Mouse (Mus musculus): ENCODE data around the gene Rad9a. TPM values are rescaled to one million over a fixed set of nuclear protein-coding genes. Genes with fewer than 3 reads are reported as not detected.

The Rad9a gene
- polyA plus RNA-seq, 1 experiment from 2014 or later: 60.3 TPM

DNA sequence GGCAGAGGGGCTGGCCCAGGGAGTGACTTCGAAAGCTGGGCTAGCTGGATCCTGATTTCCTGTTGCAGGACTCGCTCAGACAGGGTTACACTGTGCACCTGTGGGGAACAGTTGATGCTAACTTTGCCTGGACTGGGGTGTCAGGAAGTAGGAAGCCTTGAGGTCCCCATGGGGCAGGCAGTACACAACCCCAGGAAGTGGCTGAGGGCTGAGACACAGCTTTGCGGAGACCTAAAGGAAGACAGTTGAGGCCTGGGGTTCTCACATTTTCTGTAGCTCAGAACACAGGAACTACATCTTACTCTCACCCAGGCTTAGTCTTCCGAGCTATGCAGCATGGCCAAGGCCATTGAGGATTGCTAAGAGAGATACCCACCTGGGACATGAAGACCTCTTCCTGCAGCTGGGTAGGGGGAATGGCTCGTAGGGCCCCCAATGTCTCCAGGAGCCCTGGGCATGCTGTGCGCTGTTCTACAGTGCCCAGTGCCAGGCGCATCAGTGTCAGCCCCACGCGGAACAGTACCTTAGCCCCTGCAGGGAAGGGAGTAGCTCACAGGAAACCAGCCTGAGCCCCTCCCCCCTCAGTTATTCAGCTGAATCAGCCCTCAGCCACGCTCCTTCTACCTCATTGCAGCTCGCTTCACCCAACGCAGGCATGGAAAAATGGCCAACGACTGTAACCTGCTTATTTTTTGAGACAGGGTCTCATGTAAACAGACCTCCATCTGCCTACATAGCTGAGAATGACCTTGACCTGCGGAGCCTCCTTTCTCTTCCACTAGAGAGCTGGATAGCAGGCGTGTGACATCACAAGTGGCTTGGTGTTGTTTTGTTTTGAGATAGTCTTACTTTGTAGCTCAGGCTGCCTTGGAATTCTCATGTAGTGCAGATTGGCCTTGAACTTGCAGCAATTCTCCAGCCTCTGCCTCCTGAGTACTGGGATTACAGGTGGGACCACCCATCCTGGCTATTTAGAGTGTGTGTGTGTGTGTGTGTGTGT is 16.2 kb downstream of the Rad9a start:
- Histone ChIP-seq H3K9me3 (replicated peaks) (no peaks in the 10 kb centered on the region), H3K27ac (replicated peaks) (no peak overlapping the region)
- 63% methylated on average over 15 of the region's 15 CpGs for WGBS

DNA sequence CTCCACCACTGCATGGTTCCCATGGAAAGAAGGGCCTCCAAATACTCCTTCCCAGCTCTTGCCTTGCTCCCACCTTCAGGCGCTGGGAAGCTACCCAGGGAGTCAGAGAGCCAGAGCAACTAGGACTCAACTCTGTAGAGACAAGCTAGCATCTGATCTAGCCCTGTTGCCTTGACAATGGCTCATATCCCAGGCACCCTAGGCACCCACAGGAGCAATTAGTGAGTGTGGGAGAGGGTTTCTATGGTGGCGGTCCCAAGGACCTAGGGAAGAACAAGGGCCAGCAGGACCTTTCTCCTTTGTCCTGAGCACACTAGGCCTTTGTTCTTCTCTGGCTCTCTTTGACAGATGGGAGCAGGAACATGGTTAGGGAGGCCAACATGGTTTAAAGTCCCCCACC is 17.8 kb downstream of the Rad9a start:
- H3K4me3 ChIP-seq: no peak overlapping the region
- WGBS: 88% methylated on average over 2 of the region's 2 CpGs
- DNase-seq (ENCODE audit: low spot score): no peak
- H3K9me3 ChIP-seq (replicated peaks): no peaks in the 10 kb centered on the region
- H3K36me3 ChIP-seq: no peaks in the 10 kb centered on the region
- no peak overlapping the region; the same call in 1 of the 2 replicates for H3K27ac ChIP-seq (replicated peaks)
- peaks cover 16% of the 10 kb centered on the region for H3K4me1 ChIP-seq
- no peaks in the 10 kb centered on the region for H3K27me3 ChIP-seq (ENCODE audit: low read depth, poor library complexity, severe bottlenecking)

More for the DNA sequence above, 16.2 kb downstream of the Rad9a start:
- H3K4me3 ChIP-seq: no peak overlapping the region
- no peak for DNase-seq (ENCODE audit: low spot score)
- no peaks in the 10 kb centered on the region for H3K36me3 ChIP-seq
- no peaks in the 10 kb centered on the region for H3K27me3 ChIP-seq (ENCODE audit: low read depth, poor library complexity, severe bottlenecking)
- H3K4me1 ChIP-seq: peaks cover 16% of the 10 kb centered on the region

DNA sequence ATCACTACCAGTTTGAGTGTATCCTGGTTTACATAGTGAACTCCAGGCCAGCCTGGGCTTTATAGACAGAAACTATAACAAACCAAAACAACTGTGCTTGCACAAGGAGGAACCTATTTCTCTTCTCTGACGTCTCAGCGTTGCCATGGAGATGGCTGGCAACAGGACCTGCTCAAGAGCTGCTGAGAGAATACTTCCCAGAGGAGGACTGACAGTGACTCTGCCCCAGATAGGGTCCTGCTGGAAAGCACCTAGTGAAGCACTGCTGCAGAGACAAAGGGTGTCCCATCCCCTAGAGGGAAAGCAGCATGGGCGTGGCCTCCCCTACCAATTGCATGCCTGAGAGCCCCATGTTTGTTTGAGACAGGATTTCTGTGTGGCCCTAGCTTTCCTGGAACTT is 19.6 kb downstream of the Rad9a start:
- peaks cover 16% of the 10 kb centered on the region for H3K4me1 ChIP-seq
- H3K27ac ChIP-seq (replicated peaks): no peak overlapping the region
- DNase-seq (ENCODE audit: low spot score): no peak
- H3K27me3 ChIP-seq (ENCODE audit: low read depth, poor library complexity, severe bottlenecking): no peaks in the 10 kb centered on the region
- 37% methylated on average over 3 of the region's 3 CpGs for WGBS
- H3K36me3 ChIP-seq: no peaks in the 10 kb centered on the region
- no peaks in the 10 kb centered on the region for H3K9me3 ChIP-seq (replicated peaks)
- H3K4me3 ChIP-seq: no peak overlapping the region

DNA sequence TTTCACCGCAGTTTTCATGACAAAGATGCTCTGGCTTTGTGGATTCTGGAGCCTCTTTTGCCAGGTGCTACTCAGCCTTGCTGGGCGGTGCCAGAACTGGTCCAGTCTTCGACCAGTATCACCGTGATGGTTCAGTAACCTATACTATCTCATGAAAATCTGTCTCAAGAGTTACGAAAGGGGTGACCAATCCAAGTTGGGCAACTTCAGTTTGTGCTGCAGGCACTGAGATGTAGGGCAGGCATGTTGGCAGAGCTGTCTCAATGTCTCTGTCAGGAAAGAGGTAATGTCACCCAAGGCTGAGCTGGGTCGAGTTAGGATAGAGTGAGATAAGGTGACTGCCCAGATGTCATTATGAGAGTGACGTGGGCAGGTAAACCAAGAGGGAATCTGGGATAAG is 21.1 kb downstream of the Rad9a start:
- no peaks in the 10 kb centered on the region for H3K36me3 ChIP-seq
- no peak for DNase-seq (ENCODE audit: low spot score)
- no peak overlapping the region for H3K4me3 ChIP-seq
- H3K4me1 ChIP-seq: peaks cover 20% of the 10 kb centered on the region
- H3K9me3 ChIP-seq (replicated peaks): no peaks in the 10 kb centered on the region
- H3K27me3 ChIP-seq (ENCODE audit: low read depth, poor library complexity, severe bottlenecking): 0 out of 2 replicates have a peak, but pooled peaks cover 5% of the 10 kb centered on the region
- no peak overlapping the region for H3K27ac ChIP-seq (replicated peaks)
- WGBS: 89% methylated on average over 7 of the region's 7 CpGs

DNA sequence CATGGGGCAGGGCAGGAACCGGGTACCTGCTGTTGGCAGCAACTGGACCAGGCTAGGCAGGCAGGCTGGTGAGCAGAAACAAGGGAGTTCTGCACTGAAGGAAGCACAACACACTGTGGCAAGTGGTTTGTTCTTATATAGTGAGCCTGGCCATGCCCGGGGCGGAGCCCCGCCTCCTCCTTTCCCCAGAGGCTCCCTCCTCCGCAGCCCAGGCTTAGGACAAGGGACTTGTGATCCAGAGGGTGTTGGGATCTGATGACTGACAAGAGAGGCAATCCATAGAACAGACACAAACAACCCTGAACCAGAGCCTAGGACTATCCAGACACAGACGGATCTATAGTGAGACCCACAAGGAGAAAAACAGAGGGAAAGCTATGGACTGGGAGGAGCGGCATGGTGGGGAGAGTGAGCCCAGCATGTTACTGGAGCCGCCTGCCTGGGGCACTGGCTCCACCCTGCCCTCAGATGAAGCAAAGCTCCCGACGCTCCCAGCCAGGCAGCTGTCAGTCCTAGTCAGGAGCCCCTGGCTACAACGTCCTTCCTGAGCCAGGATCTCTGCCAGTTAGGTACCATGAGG is 26.0 kb downstream of the Rad9a start, which contains the start of gene Carns1:
Gene Carns1, minus strand, starts transcription at position 112 of the 580 bp plus-strand sequence.
- peak within 1 kb of the TSS; percentile 36 for H3K4me3 ChIP-seq
- H3K27ac ChIP-seq (replicated peaks): peak within 1 kb of the TSS; percentile 65; the same call in 1 of the 2 replicates
- DNase-seq (ENCODE audit: low spot score): peak; percentile 42
- H3K36me3 ChIP-seq: no peaks in the 10 kb centered on the region
- H3K9me3 ChIP-seq (replicated peaks): no peaks in the 10 kb centered on the region
- peaks cover 21% of the 10 kb centered on the region for H3K27me3 ChIP-seq (ENCODE audit: low read depth, poor library complexity, severe bottlenecking)
- WGBS: 2% methylated on average over 11 of the region's 11 CpGs
- H3K4me1 ChIP-seq: peaks cover 23% of the 10 kb centered on the region

DNA sequence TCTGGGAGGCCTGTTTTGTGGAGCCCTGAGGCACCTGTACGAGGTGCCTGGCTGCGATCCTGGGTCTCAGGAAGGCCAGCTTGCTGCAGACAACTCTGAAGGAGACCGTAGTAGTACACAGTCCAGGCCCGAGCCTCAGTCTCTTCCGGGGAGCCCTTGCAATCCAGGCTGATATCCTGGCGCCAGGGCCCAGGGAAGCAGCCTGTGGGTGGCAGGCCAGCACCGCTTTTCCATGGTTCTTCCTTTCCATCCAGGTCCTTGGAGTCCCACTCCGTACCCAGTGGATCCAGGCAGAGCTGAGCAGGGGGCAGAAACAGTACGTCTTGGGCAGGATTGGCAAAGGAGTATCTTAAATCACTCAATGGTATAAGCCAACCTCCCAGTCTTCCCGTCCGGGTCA is 28.5 kb downstream of the Rad9a start:
- peaks cover 35% of the 10 kb centered on the region for H3K4me1 ChIP-seq
- no peak overlapping the region for H3K27ac ChIP-seq (replicated peaks)
- no peak for DNase-seq (ENCODE audit: low spot score)
- 61% methylated on average over 11 of the region's 11 CpGs for WGBS
- peaks cover 23% of the 10 kb centered on the region for H3K27me3 ChIP-seq (ENCODE audit: low read depth, poor library complexity, severe bottlenecking)
- no peak overlapping the region for H3K4me3 ChIP-seq
- H3K9me3 ChIP-seq (replicated peaks): no peaks in the 10 kb centered on the region
- H3K36me3 ChIP-seq: no peaks in the 10 kb centered on the region

DNA sequence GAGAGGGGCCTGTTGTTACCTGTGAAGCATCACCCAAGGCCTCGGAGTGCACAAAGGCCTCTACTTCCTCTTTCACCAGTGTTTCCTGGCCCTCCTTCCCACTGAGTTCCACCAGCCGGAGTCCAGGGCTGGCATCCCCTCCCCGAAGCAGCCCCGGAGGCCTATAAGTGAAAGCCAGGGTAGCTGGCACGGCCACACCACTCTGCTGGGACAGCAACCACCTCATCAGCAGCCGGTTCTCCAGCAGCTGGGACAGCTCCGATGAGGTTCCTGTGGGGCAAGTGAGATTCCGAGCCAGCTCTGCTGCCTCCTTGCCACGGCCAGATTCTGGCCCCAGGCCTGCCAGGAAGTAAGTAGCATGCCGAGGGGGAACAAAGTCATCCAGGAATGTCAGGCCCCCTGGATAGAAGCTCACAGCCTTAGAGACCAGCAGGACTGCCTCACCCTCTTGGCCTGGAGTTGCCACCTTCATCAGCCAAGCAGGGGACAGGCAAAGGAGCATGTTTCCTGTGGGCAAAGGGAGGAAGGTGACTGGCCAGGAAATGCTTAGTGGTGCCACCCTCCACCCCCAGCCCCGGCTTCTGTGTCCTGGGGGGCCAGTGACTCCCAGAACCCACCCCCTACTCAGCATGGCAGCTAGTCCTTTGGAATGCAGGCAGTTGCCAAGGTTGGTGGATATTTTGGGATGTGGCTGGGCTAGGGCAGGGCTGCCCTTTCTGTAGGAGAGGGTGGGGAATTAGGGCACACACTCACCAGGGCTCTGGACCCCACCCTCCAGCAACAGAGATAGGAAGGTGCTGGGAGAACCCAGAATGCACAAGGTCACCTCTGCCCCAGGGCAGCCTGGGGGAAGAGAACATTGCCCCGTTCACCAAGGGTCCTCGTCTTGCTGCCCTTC is 29.8 kb downstream of the Rad9a start:
- H3K36me3 ChIP-seq: no peaks in the 10 kb centered on the region
- H3K4me3 ChIP-seq: 0 out of 2 replicates have a peak overlapping the region, but pooled peaks have one; percentile 9
- no peak overlapping the region for H3K27ac ChIP-seq (replicated peaks)
- no peak for DNase-seq (ENCODE audit: low spot score)
- peaks cover 23% of the 10 kb centered on the region for H3K27me3 ChIP-seq (ENCODE audit: low read depth, poor library complexity, severe bottlenecking)
- WGBS: 74% methylated on average over 13 of the region's 13 CpGs
- no peaks in the 10 kb centered on the region for H3K9me3 ChIP-seq (replicated peaks)
- peaks cover 35% of the 10 kb centered on the region for H3K4me1 ChIP-seq

DNA sequence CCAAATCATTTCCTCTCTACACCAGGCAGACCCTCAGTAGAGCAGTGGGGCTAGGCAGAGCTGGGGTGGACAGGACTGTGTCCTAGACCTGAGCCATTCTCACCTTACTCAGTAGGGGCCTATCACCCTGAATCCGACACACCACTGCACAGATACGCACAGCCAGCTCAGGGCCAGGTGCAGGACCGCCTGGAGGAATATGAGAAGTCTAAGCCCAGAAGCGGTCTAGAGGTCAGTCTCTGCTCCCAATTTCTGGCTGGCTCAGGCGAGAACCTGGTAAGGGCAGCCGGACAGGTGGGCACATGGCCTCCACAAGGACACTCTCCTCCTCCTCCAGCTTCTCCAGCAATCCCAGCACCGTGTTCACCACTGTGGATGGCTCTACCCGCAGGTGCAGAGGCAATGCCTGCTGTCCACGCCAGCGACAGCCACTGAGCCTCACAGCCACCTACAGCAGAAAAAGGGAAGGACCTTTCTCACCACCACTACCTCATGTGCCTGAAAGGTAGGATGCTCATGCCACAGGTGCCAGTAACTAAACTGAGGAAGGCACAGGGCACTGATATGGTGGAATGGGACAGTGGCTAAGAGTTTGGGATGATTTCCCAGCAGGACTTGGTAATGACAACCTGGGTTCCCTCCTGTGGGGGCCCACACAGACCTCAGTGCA is 30.6 kb downstream of the Rad9a start:
- H3K27me3 ChIP-seq (ENCODE audit: low read depth, poor library complexity, severe bottlenecking): peaks cover 21% of the 10 kb centered on the region
- H3K9me3 ChIP-seq (replicated peaks): no peaks in the 10 kb centered on the region
- H3K27ac ChIP-seq (replicated peaks): peak overlapping the region; percentile 94
- 91% methylated on average over 10 of the region's 10 CpGs for WGBS
- no peaks in the 10 kb centered on the region for H3K36me3 ChIP-seq
- no peak for DNase-seq (ENCODE audit: low spot score)
- no peak overlapping the region for H3K4me3 ChIP-seq
- peaks cover 33% of the 10 kb centered on the region for H3K4me1 ChIP-seq

DNA sequence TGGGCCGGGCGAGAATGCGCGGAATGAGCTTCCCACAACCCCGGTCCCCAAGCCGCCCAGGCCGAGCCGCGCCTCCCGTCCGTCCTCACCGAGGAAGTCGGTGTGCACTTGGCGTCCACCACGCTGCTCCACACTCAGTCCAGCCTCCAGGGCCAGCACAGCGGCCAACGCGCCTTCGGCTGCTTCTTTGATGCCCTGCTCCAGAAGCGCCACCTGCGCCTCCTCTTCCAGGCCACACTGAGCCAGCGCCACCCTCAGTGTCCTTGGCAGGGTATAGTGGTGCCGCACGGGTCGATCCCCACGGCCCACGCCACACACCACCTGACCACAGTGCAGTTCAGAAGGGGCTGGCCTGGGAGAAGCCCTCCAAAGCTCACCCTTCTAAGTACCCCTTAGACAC is 31.7 kb downstream of the Rad9a start:
- peaks cover 23% of the 10 kb centered on the region for H3K4me1 ChIP-seq
- no peaks in the 10 kb centered on the region for H3K9me3 ChIP-seq (replicated peaks)
- peak overlapping the region; percentile 60 for H3K4me3 ChIP-seq
- H3K27ac ChIP-seq (replicated peaks): peak overlapping the region; percentile 94
- peaks cover 18% of the 10 kb centered on the region for H3K27me3 ChIP-seq (ENCODE audit: low read depth, poor library complexity, severe bottlenecking)
- 11% methylated on average over 27 of the region's 27 CpGs for WGBS
- DNase-seq (ENCODE audit: low spot score): no peak
- H3K36me3 ChIP-seq: no peaks in the 10 kb centered on the region

DNA sequence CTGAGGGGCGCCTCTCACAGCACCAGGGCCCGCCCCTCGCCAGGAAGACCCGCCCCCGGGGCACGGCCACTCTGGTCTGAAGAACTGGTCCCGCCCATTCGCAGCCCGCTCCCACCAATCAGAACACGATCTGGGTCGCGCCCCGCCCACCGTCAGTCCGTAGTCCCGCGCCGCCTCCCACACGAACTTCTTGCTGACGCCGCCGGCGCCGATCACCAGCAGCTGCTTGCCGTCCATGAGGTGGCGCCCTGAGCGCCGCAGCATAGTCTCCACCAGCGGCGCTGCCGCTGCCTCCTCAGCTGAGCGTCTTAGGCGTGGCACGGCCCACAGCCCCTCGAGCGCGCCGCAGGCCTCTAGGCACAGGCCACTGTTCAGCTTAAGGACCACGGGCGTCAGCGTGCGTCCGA is 32.1 kb downstream of the Rad9a start:
- no peaks in the 10 kb centered on the region for H3K36me3 ChIP-seq
- peaks cover 23% of the 10 kb centered on the region for H3K4me1 ChIP-seq
- H3K27ac ChIP-seq (replicated peaks): peak overlapping the region; percentile 94
- H3K4me3 ChIP-seq: peak overlapping the region; percentile 60
- DNase-seq (ENCODE audit: low spot score): peak; percentile 100
- no peaks in the 10 kb centered on the region for H3K9me3 ChIP-seq (replicated peaks)
- WGBS: under 1% methylated on average over 43 of the region's 43 CpGs
- peaks cover 18% of the 10 kb centered on the region for H3K27me3 ChIP-seq (ENCODE audit: low read depth, poor library complexity, severe bottlenecking)

DNA sequence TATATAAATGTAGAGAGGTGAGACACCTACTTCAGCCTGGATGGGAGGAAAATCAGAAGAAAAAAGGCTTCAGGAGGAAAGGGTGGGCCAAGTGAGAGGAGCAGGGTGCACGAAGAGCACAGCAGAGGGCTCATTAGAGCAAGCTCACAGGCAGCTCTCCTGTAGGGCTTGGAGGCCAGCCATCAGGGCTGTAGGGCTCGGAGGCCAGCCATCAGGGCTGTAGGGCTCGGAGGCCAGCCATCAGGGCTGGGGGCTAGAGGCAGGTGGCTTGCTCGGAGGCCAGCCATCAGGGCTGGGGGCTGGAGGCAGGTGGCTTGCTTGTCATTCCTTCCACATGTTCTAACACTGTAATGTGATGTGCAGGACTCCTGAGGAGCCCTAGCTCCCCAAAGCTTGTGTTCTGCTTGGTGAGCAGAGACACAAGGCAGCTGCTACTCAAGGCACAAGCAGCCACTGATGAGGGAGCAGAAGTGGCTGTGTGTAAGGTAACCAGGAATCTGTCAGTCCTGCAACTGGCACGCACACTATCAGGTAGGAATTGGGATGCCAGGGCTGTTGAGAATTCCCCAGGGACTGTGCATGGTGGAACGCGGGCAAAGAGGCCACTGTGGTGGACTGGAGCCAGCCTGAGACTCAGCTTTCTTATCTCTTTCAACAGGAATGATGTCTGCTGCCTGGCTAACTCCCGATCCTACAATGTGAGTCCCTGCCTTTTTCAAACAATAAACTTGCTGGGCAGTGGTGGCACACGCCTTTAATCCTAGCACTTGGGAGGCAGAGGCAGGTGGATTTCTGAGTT is 34.6 kb downstream of the Rad9a start:
- Histone ChIP-seq H3K4me1 (peaks cover 38% of the 10 kb centered on the region), H3K4me3 (no peak overlapping the region), H3K27me3 (ENCODE audit: low read depth, poor library complexity, severe bottlenecking) (peaks cover 17% of the 10 kb centered on the region), H3K36me3 (no peaks in the 10 kb centered on the region), H3K9me3 (replicated peaks) (no peaks in the 10 kb centered on the region), H3K27ac (replicated peaks) (no peak overlapping the region)
- WGBS: 84% methylated on average over 9 of the region's 9 CpGs
- DNase-seq (ENCODE audit: low spot score): no peak
